Mouse (Mus musculus) erythroblast, adult 5-6 weeks (primary cell): ENCODE measurements around the gene Pctp. TPM values are rescaled to one million over a fixed set of nuclear protein-coding genes. Genes with fewer than 3 reads are reported as not detected.
A peak's percentile ranks its signal among the peaks of the same experiment; 100 is the strongest.

Experiments used
- ATAC-seq: replicated peaks from 2 replicates; pipeline ENCODE4 v1.8.0; 2016; ENCODE audit warnings: moderate number of reproducible peaks, mild to moderate bottlenecking, moderate TSS enrichment, inconsistent platforms; ENCODE audit not compliant: poor library complexity, low FRiP score, severe bottlenecking
- total RNA-seq, 2 experiments: library from RNA; stranded (forward) in 1 of 2; stranded (reverse) in 1 of 2; fragments of 150-400 nt in 1 of 2; fragments of 200-764, 138-1000 nt in 1 of 2; gene quantifications; 2 replicates each; pipeline versions ENCODE4 v1.2.3 to v1.2.4; 2015 to 2017; ENCODE audit warnings: low replicate concordance in 2 of 2

Pctp gene
- total RNA-seq (2015; ENCODE audit: low replicate concordance) (0.77 and 1.9 TPM in 2 replicates), total RNA-seq (2017; ENCODE audit: low replicate concordance) (2.4 and 5.3 TPM in 2 replicates)

DNA sequence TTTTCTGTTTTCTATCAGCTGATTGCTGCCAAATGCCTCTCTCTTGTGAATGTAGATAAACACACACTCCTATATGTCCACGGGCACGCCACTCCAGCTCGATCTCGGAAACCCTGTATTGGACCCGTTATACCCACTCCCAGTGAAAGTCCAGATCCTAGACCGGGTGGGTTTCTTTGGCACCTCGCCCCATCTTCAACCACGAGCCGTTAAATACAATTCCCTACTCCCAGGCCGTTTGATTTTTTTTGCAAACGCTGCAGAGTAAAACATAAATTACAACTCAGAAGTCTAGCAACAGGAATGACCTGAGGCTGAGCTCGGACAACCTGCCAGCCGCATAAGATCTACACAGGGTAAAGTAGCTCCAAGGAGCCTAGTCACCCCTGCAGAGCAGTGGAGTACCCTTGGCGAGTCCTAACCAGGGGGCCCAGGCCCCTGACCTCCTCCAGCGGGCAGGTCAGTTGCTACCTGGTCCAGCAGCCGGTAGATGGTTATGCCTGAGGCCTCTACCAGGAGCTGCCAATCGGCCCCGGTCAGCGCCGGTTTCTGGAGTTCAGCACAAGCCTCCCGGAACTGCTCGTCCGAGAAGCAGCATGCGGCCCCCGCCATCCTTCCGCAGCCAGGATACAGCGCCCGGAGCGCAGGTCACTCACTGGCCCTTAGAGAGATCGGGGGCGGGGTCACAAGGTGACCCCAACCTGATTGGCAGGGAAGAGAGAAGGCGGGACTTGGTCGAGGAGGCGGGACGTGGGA lies at the start of gene Pctp:
Gene Pctp, minus strand, starts transcription at position 664 of the 756 bp plus-strand sequence.
- ATAC-seq, result peak; percentile 98

- no peak for ATAC-seq
These were observed 47.3 kb upstream of the Pctp start for GRCm38 (mm10) chr11:90050016-90050415.

DNA sequence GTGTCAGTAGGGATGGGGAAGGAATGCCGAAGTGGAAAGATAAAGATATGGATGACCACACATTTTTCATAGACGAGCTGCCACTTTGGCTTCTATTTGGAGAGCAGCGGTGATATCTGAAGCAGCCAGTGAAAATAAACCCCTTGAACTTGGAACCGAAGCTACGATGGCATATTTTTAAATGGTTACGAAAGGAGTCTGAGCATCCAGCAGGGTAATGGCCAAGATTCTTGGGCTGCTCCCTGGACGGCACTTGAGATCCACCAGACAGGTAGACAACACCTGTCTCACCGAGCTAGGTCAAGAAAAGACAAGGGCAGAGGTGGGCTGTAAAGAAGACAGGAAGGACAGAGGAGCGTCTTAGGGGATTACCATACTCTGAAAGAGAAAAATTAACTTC lies 44.6 kb upstream of the Pctp start:
- ATAC-seq, result no peak

DNA sequence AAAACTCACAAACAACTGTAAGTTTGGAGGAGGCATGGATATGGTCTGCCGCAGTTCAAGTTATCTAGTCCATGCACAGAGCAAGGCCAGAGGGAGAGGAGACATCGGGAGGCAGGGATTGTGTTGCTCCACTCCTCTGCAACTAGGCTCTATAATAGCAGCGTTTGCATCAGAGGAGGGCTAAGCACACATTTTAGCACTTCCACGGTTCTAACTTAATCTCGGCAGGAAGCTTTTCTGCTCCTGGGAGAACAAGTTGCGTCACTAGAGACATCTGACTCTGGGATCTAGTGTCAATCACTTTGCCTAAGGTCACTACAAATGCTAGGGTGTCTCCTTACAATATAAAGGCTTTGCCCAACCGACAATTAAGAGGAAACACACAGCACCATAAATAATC lies 43.5 kb upstream of the Pctp start:
- ATAC-seq, result no peak

GRCm38 (mm10) chr11:90044459-90044858 lies 41.8 kb upstream of the Pctp start:
- ATAC-seq, result no peak

DNA sequence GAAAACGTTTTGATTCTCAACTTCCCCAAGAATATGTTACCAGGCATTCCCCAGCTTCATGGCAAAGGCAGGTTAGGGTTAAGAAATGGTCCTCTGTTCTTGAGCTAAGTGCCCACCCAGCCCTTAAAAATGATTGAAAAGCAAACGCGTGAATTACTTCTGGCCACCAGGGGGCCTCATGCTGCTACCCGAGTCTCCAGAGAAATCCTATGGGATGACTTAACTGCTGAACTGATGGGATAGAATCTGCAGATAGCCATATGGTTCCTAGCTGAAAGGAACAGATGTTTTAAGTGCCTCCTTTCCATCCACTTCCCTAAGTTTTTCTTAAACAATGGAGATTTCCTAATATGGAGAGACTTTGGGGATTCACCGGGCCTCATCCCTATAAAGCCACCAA lies 35.3 kb upstream of the Pctp start:
- ATAC-seq, result no peak

DNA sequence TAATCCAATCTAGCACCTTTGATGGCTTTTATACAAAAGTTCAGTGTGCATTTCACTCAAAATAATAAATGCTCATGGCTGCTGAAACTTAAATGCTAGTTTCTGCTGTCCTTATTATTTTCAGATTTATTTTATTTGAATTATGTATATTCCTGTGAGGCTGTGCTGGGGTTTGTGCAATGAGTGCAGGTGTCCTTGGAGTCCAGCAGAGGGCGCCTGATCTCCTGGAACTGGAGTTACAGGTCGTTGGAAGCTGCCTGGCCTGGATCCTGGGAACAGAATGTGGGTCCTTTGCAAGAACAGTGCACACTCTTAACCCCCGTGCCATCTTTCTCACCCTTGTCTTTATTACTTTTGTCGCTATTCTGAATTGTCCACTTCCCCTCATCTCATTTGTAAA lies 33.7 kb upstream of the Pctp start:
- no peak for ATAC-seq

DNA sequence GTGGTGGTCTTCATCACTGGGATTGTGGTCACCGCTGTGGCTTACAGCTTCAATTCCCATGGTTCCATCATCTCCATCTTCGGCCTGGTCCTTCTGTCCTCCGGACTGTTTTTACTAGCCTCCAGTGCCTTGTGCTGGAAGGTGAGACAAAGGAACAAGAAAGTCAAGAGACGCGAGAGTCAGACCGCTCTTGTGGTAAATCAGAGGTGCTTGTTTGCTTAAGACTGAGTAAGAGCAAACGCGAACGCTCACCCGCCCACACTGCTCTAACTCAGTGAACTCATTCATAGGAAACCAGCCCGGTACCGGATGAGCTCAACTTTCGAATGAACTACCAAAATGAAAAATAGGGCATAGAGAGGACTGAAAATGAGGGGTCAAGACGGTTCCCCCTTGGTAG lies 32.8 kb upstream of the Pctp start:
- ATAC-seq, result no peak

DNA sequence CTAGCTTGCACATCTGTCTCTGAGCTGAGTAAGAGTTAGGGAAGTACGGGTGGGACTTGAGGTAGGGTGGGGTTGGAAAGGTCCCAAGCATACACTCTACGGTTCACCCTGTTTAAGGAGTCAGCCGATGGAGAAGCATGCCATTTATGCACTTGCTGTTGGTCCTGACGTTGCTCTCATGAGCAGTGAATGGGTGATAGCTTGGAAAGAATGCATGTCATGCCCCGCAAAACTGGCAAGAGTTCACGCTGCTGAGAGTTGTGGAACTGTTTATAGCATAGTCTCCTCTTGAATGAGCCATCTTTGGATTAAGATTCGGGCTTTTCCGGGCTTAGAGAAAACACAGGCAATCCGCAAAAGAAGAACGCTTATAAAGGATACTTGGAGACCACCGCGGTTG lies 32.0 kb upstream of the Pctp start:
- no peak for ATAC-seq

GRCm38 (mm10) chr11:90033442-90033841 lies 30.7 kb upstream of the Pctp start:
- ATAC-seq, result no peak

DNA sequence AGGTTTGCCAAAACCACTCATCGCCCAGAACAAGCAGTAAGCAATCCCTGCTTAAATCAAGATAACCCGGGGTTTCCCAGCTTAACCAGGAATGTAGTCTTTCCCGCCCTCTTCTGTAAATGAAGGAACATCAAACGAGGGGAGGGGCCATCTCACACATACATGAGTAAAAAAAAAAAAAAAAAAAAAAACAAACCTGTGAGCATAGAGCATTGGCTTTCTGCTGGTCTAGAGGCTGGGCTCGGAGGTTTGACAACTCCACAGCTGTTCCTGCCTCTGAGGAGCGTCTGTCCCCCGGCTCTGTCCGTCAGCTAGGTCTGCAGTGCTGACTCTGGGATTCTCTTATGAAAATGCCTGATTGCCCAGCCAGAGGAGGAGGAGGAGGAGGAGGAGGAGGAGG lies 30.1 kb upstream of the Pctp start:
- ATAC-seq, result no peak

- no peak for ATAC-seq
These were observed 28.4 kb upstream of the Pctp start for GRCm38 (mm10) chr11:90031076-90031475.

DNA sequence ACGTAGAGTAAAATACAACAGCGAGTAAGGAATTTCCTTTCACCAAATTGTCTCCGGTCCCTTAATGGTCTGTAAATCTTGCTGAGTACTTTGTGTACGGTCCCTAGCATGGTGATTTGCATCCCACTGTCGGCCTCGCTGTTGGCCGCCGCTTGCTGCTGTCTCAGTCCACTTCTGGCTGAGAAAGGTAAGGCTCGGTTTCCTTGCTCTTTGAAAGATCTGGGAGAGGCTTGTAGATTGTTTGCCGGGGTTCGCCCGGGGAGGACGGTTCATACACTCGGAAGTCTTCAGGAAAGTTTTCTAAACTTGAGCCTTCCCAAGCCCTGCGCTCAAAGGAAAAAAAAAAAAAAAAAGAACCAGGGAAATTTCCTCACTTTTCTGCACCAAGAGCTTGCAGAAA lies 27.9 kb upstream of the Pctp start:
- ATAC-seq, result no peak

DNA sequence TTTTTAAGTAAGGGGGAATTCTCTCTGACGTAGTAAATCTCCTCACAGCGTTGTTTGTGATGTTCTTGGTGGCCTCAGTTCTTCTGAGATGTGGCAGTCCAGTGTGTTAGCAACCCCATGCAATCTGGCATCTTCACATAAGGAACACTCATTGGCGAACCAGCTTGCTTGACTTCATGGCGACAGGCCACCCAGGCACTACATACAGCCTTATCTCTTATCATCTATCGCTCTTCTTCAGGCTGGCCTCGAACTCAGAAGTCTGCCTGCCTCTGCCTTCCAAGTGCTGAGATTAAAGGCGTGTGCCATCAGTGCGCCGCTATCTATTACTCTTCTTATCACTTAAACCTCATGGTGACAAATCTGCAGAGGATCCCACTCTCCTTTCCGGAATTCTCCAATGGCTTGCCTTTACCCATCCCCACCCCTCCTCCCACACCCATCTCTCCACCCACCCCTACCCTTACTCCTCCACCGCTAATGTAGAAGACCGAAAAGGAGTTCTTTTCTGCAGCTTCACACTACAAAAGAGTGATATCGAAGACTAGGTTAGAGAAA lies 27.2 kb upstream of the Pctp start, which contains the start of gene Tmem100:
Gene Tmem100, plus strand, starts transcription at position 508 of the 558 bp plus-strand sequence.
- ATAC-seq, result no peak

DNA sequence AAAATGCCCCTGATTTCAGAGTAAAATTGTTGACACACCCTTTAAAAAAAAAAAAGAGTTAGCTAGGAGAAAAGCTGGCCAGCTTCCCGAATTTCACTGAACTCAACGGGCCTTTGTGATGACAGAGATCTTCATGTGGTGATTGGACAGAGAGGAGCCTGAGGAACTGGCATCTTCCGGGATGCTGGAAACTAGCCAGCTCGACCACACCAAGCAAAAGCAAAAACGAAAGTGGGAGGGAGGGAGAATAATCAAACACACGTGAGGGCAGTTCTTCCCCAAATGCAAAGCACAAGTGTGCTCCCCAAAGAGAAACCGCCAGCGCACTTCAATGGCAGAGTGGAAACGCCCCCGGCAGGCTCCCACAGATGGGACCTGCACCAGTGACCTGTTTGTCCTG lies 26.7 kb upstream of the Pctp start:
- no peak for ATAC-seq

GRCm38 (mm10) chr11:90028746-90029145 lies 26.1 kb upstream of the Pctp start:
- no peak for ATAC-seq

GRCm38 (mm10) chr11:90027216-90027615 lies 24.5 kb upstream of the Pctp start:
- ATAC-seq, result no peak

DNA sequence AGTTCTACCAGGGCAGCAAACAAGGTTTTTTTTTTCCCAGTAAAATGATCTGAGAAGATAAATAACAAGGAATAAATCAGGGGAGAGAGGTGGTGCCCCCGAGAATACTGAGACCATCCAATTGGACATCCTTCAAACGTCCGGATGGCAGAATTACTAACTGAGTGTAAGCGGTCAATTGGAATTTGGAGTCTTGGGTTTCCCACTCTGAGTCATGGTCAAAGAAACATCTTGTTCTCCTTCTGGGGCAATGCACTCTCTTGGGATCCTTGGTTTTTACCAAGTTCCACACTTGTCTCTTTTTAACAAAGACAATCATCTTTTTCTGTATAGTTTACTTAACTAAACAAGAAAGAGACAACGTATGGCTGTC lies 24.1 kb upstream of the Pctp start:
- no peak for ATAC-seq

DNA sequence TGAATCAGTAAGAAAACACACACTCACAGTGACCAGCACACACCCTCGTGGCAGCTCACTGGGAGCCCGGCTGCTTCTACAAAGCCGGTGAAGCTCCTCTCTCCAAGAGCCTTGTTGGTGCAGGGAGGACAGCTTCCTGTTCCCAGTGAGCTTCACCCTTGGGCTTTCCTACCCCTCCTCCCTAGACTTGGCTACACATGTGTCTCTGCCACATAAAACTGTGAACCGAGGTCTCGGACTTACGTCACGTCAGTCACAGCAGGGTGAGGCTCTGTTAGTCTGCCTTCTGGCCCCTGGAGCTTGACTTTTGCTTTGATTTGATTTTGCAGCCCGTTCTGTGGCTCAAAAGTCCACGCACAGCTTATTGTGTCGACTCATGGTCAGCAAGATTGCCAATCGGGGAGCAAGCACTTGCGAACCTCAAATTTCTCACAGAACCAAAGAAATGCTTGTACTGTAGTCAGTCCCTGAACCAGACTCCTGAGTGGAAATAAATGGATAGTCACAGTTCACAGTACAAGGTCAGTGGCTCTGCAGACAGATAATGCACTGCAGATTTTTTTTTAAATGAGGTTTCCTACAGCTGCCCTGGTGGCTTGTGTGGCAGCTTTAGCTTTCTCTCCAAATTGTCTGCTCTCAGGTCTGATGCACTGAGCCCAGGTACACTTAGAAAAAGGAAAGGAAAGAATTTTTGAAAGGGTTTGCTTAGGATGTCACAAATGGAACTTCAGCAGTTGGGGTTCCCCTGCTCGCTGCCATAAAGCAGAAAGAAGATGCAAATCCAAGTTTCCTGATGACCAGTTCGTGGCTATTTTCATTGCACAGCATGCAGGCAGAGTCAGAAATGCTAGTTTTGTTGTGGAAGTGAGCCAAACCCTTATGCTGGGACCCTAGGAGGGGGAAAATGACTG lies 23.5 kb upstream of the Pctp start:
- ATAC-seq, result no peak

DNA sequence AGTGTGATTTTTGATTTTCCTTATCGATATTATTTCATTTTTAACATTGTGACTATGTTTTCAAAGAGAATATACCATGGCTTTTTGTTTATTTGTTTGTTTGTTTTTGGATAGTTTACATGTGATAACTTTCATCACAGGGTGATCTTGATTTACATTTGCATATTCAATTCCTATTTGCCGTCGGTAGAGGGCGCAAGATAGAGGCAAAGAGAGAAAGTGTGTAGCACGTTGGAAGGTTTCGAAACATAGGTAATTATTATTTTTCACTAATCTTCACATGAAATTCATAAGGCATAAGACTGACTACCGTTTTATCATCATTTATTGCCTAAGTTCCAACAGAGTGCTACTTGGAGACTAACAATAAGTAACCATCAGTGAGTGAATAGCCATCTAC lies 16.5 kb upstream of the Pctp start:
- no peak for ATAC-seq

GRCm38 (mm10) chr11:90015281-90015680 lies 12.6 kb upstream of the Pctp start:
- no peak for ATAC-seq
